Mouse (Mus musculus) gastrocnemius, adult 18-20 months (tissue): Measurements from ENCODE around the gene Mrpl37. TPM values are rescaled to one million over a fixed set of nuclear protein-coding genes. Genes with fewer than 3 reads are reported as not detected.
"Not testable (repeated sequence)": the region's sequence is repeated elsewhere in the genome, so short reads cannot be mapped to it uniquely, and the experiment has no call there.

Experiments used
- DNase-seq: peaks from one replicate; pipeline ENCODE4 v3.0.0; 2021; ENCODE audit warnings: low spot score
- long read RNA-seq, 2 experiments: library from polyadenylated mRNA; stranded (forward); transcript quantifications; one replicate each; pipeline ENCODE4 v2.0.0; 2021
- total RNA-seq, 2 experiments: library from RNA; stranded (reverse); gene quantifications; 2 replicates each; pipeline ENCODE4 v1.2.3; 2021

Gene Mrpl37
- total RNA-seq: 10 to 100 TPM; 79.4 to 83.1 TPM
- long read RNA-seq, experiment 1, transcript Mrpl37-201 (7 exons, 1,498 nt): major isoform, 70 of 76 reads
- long read RNA-seq, experiment 1, partial matches to known transcripts: 1 of 76 reads
- long read RNA-seq, experiment 1, other reads (novel, unspliced or antisense): 5 of 76 reads
- long read RNA-seq, experiment 2, transcript Mrpl37-201 (7 exons, 1,498 nt): major isoform, 47 of 53 reads
- long read RNA-seq, experiment 2, partial matches to known transcripts: 1 of 53 reads
- long read RNA-seq, experiment 2, other reads (novel, unspliced or antisense): 5 of 53 reads

GRCm38 (mm10) chr4:107066252-107067124, at the start of gene Mrpl37, which contains the start of gene Cyb5rl:
Gene Mrpl37, minus strand, starts transcription at chr4:107066868.
Gene Cyb5rl, plus strand, starts transcription at chr4:107066988.
- peak; percentile 98 for DNase-seq

- DNase-seq: no peak
These were observed 47.6 kb upstream of the Mrpl37 start for GRCm38 (mm10) chr4:107114278-107114677.

- not testable (repeated sequence) for DNase-seq
These were observed 42.5 kb upstream of the Mrpl37 start for GRCm38 (mm10) chr4:107109181-107109580.

GRCm38 (mm10) chr4:107108291-107108731, 41.6 kb upstream of the Mrpl37 start:
- no peak for DNase-seq

GRCm38 (mm10) chr4:107106777-107107176, 40.1 kb upstream of the Mrpl37 start:
- no peak for DNase-seq

- no peak for DNase-seq
These were observed 35.6 kb upstream of the Mrpl37 start for GRCm38 (mm10) chr4:107102220-107102619.

GRCm38 (mm10) chr4:107098791-107099525, 32.3 kb upstream of the Mrpl37 start:
- DNase-seq: no peak

- no peak for DNase-seq
These were observed 31.7 kb upstream of the Mrpl37 start for GRCm38 (mm10) chr4:107098375-107098774.

- no peak for DNase-seq
These were observed 31.2 kb upstream of the Mrpl37 start for GRCm38 (mm10) chr4:107097871-107098270.

GRCm38 (mm10) chr4:107096841-107097373, 30.2 kb upstream of the Mrpl37 start, which contains the start of gene Cdcp2:
Gene Cdcp2, plus strand, starts transcription at chr4:107096891.
- no peak for DNase-seq

GRCm38 (mm10) chr4:107096043-107096442, 29.4 kb upstream of the Mrpl37 start:
- DNase-seq: no peak

GRCm38 (mm10) chr4:107094484-107095187, 28.0 kb upstream of the Mrpl37 start:
- no peak for DNase-seq

GRCm38 (mm10) chr4:107091696-107092095, 25.0 kb upstream of the Mrpl37 start:
- no peak for DNase-seq

- no peak for DNase-seq
These were observed 18.2 kb upstream of the Mrpl37 start for GRCm38 (mm10) chr4:107084858-107085257.

- no peak for DNase-seq
These were observed 17.7 kb upstream of the Mrpl37 start for GRCm38 (mm10) chr4:107084343-107084742.

- DNase-seq: no peak
These were observed 16.5 kb upstream of the Mrpl37 start for GRCm38 (mm10) chr4:107083126-107083525.

GRCm38 (mm10) chr4:107082185-107082584, 15.5 kb upstream of the Mrpl37 start:
- DNase-seq: no peak

GRCm38 (mm10) chr4:107079716-107080115, 13.0 kb upstream of the Mrpl37 start:
- DNase-seq: no peak

GRCm38 (mm10) chr4:107078894-107079293, 12.2 kb upstream of the Mrpl37 start:
- DNase-seq: no peak

GRCm38 (mm10) chr4:107075456-107075855, 8.8 kb upstream of the Mrpl37 start:
- DNase-seq: no peak

GRCm38 (mm10) chr4:107072343-107072742, 5.7 kb upstream of the Mrpl37 start:
- DNase-seq: no peak
